Mouse (Mus musculus): Measurements from ENCODE around the gene Dnajc16.
A peak's percentile ranks its signal among the peaks of the same experiment; 100 is the strongest.

GRCm38 (mm10) chr4:141790524-141790990 lies at the start of gene Dnajc16:
- peak; percentile 95 for TF ChIP-seq EP300 (IDR thresholded peaks at IDR 0.05; ENCODE audit: insufficient read depth, low read depth, low read length)
- TF ChIP-seq CTCF (IDR thresholded peaks at IDR 0.05), result peak; percentile 12; the same call in 1 of the 2 replicates
- peak; percentile 78 for TF ChIP-seq POLR2A (IDR thresholded peaks at IDR 0.05; ENCODE audit: insufficient read depth, low read depth, low read length)

Data from heart, adult 2 months (tissue).